Mouse (Mus musculus): Measurements from ENCODE around the gene Trap1.
A peak's percentile ranks its signal among the peaks of the same experiment; 100 is the strongest.
"Not testable (repeated sequence)": the region's sequence is repeated elsewhere in the genome, so short reads cannot be mapped to it uniquely, and the experiment has no call there.

The Trap1 gene

DNA sequence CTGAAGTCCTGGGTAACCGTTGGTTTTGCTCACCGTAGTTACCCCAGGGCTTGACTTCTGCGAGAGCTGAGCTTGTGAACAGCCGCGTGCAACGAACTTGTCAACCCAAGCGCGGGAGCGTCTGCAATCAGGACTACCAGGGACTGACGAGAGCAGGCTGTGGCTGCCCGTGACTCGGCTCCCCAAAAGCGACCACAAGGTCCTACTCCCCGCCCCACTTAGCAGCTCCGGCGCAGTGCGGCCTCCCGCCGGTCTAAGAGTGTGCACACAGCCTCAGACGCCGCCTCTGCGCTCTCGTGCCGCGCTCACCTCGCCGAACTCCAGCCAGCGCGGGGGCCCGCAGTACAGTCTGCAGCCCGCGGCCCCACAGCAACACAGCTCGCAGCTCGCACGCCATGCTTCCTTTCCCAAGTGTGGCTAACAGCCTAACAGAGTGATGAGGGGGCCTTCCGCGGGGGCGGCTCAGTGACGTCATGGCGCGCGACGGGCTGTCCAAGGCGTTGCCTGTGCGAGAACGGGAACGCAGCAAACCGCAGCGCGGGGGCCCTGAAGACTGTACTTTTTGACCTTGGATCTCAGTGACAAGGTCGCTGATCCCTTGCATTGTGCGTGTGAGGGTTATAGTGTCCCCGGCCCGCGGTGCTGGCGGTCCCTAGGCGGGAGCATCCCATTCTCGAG is at the start of gene Trap1:
TSS of gene Trap1 (minus strand) at position 444 of the 678 bp plus-strand sequence.
- DNase-seq (ENCODE audit: low spot score in 2 of 2) = peak; percentile 89 to 95

DNA sequence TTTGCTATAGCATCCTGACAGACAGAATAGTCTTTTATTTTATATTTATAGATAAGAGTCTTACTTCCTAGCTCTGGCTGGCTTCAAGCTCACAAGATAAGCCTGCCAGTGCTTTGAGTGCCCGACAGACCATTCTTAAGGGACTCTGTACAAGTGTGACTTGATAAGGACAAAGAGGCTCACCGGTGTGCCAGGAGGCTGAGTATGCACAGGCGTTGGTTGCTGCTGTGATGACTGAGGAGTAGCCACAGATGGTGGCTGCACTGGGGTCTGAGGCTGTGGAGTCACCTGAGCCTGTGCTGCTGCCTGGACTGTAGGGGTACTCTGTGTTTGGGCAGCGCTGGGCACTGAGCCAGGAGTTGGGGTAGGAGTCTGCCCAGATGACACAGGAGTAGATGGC is 39.4 kb upstream of the Trap1 start:
- DNase-seq (ENCODE audit: low spot score in 2 of 2) = no peak

- DNase-seq (ENCODE audit: low spot score in 2 of 2) = no peak
These were observed 22.7 kb upstream of the Trap1 start for GRCm38 (mm10) chr16:4100374-4100773.

DNA sequence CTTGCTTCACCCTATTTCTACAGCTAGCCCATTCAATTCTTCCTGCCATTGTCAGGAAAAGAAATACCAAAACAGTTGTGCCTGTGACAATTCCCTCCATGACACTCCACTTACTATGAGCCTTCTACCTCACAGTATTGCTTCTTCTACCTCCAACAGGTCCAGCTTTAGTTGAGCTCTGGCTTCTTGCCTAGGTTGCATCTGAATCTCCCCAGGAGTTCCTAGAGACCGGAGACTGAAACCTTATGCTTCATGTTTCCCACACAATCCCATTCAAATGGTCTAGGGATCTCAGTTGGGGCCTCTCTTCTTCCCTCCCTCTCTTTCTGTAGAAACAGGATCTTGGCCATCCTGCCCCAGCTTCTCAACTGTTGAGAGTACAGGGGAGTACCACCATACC is 19.9 kb upstream of the Trap1 start:
- DNase-seq (ENCODE audit: low spot score in 2 of 2) = no peak

DNA sequence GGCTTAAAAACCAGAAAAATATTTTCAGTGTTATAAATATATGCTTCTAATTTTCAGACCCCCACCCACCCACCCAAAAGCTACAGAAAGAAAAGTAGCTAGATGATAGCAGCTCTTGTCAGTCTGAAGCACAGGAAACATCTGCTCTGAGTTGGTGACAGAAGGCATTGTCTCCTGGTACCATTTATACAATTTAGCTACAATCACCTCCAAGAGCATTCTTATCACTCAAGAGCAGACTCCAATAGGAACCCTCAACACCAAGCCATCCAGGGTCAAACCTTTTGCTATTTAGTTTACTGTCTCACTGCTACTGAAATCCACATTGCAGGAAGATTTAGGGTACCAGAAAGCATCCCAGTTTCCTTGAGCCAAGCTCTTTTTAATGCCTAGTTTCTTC is 19.3 kb upstream of the Trap1 start:
- no peak for DNase-seq (ENCODE audit: low spot score in 2 of 2)

DNA sequence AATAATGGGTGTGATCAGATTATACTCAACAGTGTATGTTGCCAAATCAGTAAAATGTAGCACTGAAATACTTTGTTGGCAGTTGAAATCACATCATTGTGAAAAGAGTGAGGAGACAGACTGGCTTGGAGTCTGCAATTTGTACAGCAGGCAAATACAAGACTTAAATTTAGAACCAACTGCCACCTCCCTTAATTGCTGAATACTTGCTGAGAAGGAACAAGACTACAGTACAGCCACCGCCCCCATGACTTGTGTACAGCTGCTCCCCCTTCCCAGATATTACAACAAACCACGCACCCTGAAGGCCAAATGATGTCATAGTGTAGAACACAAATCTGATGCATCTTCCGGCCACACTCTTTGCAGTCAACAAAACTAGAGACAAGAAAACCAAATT is 18.5 kb upstream of the Trap1 start:
- no peak for DNase-seq (ENCODE audit: low spot score in 2 of 2)

DNA sequence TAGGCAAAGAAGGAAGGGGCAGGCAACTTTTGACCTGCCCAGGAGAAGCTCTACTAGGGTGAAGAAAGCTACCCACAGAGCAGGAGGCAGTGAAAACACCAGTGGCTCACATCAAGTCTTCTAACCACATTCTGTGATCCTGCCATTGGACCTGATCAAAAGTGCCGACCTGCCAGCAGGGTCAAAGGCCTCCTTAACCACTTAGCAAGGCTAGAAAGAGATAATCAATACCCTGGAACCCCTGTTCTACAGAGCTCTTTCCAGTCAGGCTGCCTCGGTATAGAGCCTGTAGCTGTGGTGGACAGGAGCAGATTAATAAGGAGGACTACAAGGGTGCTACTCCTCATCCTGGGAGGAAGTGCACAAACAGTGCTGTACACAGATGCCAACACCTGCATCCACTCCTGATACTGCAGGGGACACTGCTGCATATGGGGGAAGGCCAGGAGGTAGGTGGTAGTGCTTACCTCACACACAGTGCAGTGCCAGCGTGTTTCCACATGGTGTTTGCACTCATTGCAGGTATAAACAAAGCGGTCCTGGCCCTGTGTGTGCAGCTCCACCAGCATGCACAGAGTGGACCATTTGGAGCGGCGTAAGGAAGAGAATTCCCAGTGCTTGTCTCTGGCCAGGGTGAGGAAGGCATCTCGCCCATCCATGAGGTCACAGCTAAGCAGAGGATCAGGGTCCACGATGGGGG is 9.7 kb upstream of the Trap1 start:
- DNase-seq (ENCODE audit: low spot score in 2 of 2) = no peak

DNA sequence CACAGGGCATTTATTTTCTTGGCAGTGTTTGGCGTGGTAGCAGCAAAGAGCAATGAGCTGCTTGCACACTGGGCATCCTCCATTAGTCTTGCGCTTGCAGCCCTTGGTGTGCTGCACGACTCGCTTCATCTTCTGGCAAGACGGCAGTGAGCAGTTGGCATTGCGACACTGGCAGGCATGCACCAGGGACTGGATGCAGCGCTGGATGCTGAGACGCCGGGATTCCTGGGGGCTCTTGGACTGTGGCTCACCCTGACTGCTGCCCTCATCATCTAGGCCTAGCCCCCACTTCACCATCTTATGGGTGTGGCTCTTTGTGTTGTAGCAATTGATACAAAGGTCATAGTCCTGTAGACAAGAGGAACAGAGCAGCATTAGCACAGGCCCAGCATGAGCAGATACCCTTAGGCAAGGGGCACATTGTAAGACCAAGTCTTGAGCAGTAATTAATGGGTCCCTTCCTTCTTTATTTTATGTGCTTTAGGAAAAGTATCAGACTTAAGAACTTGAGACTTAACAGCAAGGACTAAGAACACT is 8.3 kb upstream of the Trap1 start:
- no peak for DNase-seq (ENCODE audit: low spot score in 2 of 2)

DNA sequence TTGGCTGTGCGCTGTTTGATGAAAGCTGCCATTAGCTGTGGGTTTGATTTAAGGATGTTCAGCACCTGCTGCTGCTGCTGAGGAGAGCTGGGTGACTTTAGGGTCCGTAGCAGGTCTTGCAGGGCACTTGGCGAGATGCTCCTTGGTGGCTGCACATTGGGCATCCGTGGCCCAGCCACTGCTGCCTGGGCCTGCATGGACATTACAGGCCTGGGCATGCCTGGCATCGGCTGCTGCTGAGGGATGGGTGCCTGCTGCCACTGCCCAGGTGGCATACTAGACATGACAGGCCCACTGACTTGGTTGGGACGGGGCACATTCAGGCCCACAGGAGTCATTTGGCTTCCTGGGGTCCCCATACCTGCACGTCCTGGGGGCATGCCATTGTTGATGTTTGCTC is 7.4 kb upstream of the Trap1 start:
- DNase-seq (ENCODE audit: low spot score in 2 of 2) = no peak

- DNase-seq (ENCODE audit: low spot score in 2 of 2) = not testable (repeated sequence)
These were observed 2.8 kb upstream of the Trap1 start for GRCm38 (mm10) chr16:4080419-4080818.

GRCm38 (mm10) chr16:4079656-4080055 is 2.0 kb upstream of the Trap1 start:
- no peak for DNase-seq (ENCODE audit: low spot score in 2 of 2)

GRCm38 (mm10) chr16:4078302-4078701 is 675 bp upstream of the Trap1 start:
- DNase-seq (ENCODE audit: low spot score in 2 of 2) = not testable (repeated sequence)

DNA sequence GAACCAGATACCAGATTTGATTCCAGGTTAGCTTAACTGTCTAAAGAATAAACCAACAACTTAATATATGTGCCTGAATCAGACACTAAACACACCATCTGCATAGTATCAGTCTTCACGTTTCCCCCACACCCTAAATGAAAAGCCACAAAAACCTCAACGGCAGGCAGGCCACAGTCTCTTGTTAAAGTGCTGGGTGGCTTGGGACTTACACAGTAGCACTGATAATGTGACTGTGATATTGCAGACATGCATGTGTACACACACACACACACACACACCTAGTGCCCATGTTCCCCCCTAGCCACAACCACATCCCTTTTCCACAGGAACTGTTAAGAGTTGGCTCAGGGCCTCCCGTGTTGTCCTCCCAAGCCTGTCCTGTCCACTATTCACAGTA is 2.8 kb downstream of the Trap1 start:
- DNase-seq (ENCODE audit: low spot score in 2 of 2) = no peak

GRCm38 (mm10) chr16:4074297-4074696 is 3.3 kb downstream of the Trap1 start:
- no peak for DNase-seq (ENCODE audit: low spot score in 2 of 2)

DNA sequence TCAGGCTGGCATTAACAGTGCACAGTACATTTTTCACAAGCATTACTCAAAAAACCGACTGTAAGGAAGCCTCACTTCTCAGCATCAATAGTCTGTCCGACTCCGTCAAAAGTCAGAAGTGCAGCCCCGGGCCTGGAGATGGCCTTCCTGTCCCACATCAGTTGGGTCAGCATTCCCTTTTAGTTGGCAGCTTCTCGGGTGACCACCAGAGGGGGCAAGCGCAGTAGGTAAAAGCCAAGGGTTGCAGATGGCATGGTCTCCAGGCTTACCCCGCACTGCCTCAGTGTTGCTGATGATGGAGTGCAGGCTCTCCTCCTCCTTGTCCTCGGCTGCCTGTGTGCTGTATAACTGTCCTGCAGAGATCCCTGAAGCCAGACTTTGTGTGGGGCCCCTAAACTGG is 9.0 kb downstream of the Trap1 start:
- peak; percentile 21 to 24 for DNase-seq (ENCODE audit: low spot score in 2 of 2)

DNA sequence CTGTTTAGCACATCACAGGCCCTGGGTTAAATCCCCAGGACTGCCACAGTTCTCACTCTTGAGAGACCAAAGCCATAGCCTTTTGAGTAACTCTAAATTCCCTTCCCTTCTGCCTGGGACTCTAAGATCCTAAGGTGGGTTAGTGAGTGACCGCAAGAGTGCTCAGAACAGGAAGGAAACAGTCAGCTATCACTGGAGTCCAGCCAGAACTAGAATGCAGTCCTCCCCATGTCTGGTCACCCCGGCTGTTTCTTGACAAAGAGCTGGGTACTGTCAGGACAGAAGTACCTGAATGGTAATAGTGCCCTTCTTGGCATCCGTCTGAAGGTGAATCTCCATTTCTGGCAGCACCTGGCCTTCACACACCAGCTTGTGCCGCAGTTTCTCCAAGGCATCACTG is 12.7 kb downstream of the Trap1 start:
- no peak for DNase-seq (ENCODE audit: low spot score in 2 of 2)

GRCm38 (mm10) chr16:4053811-4054210 is 23.8 kb downstream of the Trap1 start:
- DNase-seq (ENCODE audit: low spot score in 2 of 2) = no peak

DNA sequence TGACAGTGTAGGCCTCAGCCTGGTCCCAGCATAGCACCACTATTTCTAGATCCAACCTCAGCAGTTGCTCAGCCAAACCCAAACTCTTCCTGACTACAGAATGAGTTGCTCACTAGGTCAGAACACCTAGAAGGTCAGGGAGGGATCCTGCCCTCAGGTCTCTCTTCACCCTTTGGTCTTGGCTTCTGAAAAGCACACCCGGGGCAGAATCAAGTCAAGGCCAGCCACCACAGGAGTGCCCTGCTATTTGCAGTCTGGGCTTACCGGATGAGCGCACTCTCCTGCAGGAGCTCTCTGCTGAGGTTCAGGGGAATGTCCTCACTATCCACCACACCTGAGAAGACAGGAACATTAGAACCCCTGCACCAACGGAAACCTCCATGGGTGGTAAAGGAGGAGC is 25.0 kb downstream of the Trap1 start:
- no peak for DNase-seq (ENCODE audit: low spot score in 2 of 2)

DNA sequence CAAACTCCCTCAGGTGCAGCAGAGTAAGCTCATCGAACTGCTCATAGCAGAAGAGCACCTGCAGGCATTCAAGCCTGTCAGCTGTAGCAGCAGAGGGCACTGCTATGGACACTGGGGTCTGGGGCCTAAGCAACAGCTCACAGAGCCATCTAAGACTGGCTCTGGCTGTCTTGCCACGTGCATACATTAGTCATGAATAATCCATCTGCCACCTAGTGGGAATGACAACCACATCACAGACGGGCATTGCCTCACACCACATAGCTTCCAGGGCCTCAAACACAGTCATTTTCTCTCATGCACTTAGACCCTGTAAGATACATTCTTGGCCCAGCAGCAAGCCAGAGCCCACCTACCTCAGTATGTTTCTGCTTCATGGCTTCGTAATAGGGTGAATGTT is 32.1 kb downstream of the Trap1 start:
- no peak for DNase-seq (ENCODE audit: low spot score in 2 of 2)

GRCm38 (mm10) chr16:4044093-4044492 is 33.5 kb downstream of the Trap1 start:
- no peak for DNase-seq (ENCODE audit: low spot score in 2 of 2)

DNA sequence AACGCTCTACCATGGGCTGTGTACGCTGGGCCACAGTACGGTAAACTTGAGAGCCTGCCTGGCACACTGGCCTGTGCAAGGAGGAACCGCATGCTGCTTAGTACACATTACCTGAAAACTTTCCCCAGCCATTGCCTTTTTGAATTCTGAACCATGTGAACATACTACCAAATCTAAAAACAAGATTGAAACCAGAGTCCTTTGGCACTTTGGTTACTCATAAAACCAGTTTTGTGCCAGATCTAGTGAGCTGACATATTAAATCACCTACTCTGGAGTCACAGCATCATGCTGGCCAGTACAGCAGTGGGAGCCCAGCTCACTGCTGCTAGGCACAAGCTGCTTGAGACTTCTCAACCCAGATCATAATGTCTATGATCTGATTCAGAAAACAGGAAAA is 36.0 kb downstream of the Trap1 start:
- no peak for DNase-seq (ENCODE audit: low spot score in 2 of 2)

DNA sequence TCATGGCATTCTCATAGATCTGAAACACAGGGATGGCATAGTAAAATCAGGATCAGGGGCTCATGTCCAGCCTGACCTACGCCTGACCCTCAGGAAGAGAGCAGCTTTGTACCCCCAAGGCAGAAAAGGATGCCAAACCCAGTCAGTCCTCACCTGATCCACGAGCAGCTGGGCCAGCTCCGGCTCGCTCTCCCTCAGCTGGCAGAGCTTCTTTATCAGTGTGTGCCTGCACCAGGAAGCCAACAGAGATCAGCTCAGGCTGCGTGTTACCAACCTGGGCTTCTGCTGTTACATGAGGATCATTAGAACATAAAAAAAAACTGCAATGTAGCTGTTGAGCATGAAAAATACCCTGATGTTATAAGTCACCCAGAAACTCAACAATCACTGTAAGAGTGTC is 37.4 kb downstream of the Trap1 start:
- DNase-seq (ENCODE audit: low spot score in 2 of 2) = no peak

DNA sequence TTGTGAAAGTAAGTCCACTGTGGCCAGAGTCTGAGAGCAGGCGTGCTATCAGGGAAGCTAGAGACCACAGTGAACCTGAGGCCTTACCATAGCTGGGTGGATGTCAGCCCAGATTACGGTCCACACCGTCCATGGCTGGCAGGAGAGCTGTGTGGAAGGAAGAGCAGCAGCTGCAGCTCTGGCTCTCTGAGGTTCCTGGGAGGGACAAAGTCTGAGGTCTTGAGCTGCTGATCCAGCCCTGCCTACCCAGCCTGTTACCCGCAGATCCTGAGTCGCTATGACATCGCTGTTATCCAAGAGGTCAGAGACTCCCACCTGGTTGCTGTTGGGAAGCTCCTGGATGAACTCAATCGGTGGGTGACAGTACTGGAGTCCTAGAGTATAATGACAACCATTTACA is 39.9 kb downstream of the Trap1 start:
- no peak for DNase-seq (ENCODE audit: low spot score in 2 of 2)
